Mouse (Mus musculus): ENCODE results near the gene Saa1. TPM values are rescaled to one million over a fixed set of nuclear protein-coding genes. Genes with fewer than 3 reads are reported as not detected.

Saa1 gene
- polyA plus RNA-seq, 1 experiment from 2014 or later: 0.24 TPM

- Histone ChIP-seq H3K4me1 (replicated peaks) (peaks cover 3% of the 10 kb centered on the region), H3K27ac (replicated peaks) (no peak overlapping the region), H3K27me3 (peaks cover 3% of the 10 kb centered on the region; the same call in 1 of the 2 replicates), H3K36me3 (no peaks in the 10 kb centered on the region), H3K4me2 (no peak overlapping the region), H3K9me3 (no peaks in the 10 kb centered on the region), H3K9ac (no peak overlapping the region), H3K4me3 (no peak overlapping the region)
- no peak for ATAC-seq (ENCODE audit: low read depth)
- WGBS: 37% methylated on average over 6 of the region's 6 CpGs
Measured at GRCm38 (mm10) chr7:46714518-46714917, 28.3 kb downstream of the Saa1 start.

GRCm38 (mm10) chr7:46712250-46712649 is 30.5 kb downstream of the Saa1 start:
- WGBS: 77% methylated on average over 6 of the region's 6 CpGs
- H3K4me2 ChIP-seq: no peak overlapping the region
- H3K27ac ChIP-seq (replicated peaks): no peak overlapping the region
- no peak overlapping the region for H3K9ac ChIP-seq
- H3K4me3 ChIP-seq: no peak overlapping the region
- peaks cover 9% of the 10 kb centered on the region for H3K4me1 ChIP-seq (replicated peaks)
- H3K36me3 ChIP-seq: peaks cover 8% of the 10 kb centered on the region; the same call in 1 of the 2 replicates
- no peaks in the 10 kb centered on the region for H3K27me3 ChIP-seq
- ATAC-seq (ENCODE audit: low read depth): no peak
- no peaks in the 10 kb centered on the region for H3K9me3 ChIP-seq

- peak; percentile 97 for ATAC-seq (ENCODE audit: low read depth)
- WGBS: 0% methylated on average over 35 of the region's 38 CpGs
- peaks cover 26% of the 10 kb centered on the region for H3K36me3 ChIP-seq
- H3K27me3 ChIP-seq: no peaks in the 10 kb centered on the region
- peak within 1 kb of the TSS; percentile 59 for H3K4me2 ChIP-seq
- peak within 1 kb of the TSS; percentile 79 for H3K4me3 ChIP-seq
- peaks cover 9% of the 10 kb centered on the region for H3K4me1 ChIP-seq (replicated peaks)
- H3K27ac ChIP-seq (replicated peaks): peak within 1 kb of the TSS; percentile 84
- no peaks in the 10 kb centered on the region for H3K9me3 ChIP-seq
- H3K9ac ChIP-seq: peak within 1 kb of the TSS; percentile 91
Measured at GRCm38 (mm10) chr7:46710390-46710844, 32.4 kb downstream of the Saa1 start, which contains the start of gene Saal1. TSS of gene Saal1 (minus strand) at chr7:46710680.

- Histone ChIP-seq H3K4me3 (no peak overlapping the region), H3K27ac (replicated peaks) (no peak overlapping the region), H3K36me3 (peaks cover 92% of the 10 kb centered on the region), H3K27me3 (no peaks in the 10 kb centered on the region), H3K9me3 (no peaks in the 10 kb centered on the region), H3K4me2 (no peak overlapping the region), H3K9ac (no peak overlapping the region), H3K4me1 (replicated peaks) (no peaks in the 10 kb centered on the region)
- 96% methylated on average over 6 of the region's 6 CpGs for WGBS
- no peak for ATAC-seq (ENCODE audit: low read depth)
Measured at GRCm38 (mm10) chr7:46700521-46701025, 42.2 kb downstream of the Saa1 start.

- 85% methylated on average over 1 of the region's 1 CpGs for WGBS
- no peak for ATAC-seq (ENCODE audit: low read depth)
Measured at GRCm38 (mm10) chr7:46696754-46697153, 46.0 kb downstream of the Saa1 start.

More at GRCm38 (mm10) chr7:46696754-46697153, 46.0 kb downstream of the Saa1 start:
- H3K27me3 ChIP-seq: no peaks in the 10 kb centered on the region
- peaks cover 74% of the 10 kb centered on the region for H3K36me3 ChIP-seq
- no peak overlapping the region for H3K4me3 ChIP-seq
- no peaks in the 10 kb centered on the region for H3K4me1 ChIP-seq (replicated peaks)
- no peak overlapping the region for H3K27ac ChIP-seq (replicated peaks)
- no peak overlapping the region for H3K4me2 ChIP-seq
- no peak overlapping the region for H3K9ac ChIP-seq
- H3K9me3 ChIP-seq: no peaks in the 10 kb centered on the region

Other genes with a start within 250 kb of the Saa1 start
- gene Sergef, start 103.2 kb downstream of the Saa1 start, polyA plus RNA-seq (2015; fragmentation: Nextera tagmentation; extraction: Ambion mirVana): 30.7 and 34.0 TPM in 2 replicates
- 0.60 and 0.83 TPM in 2 replicates for gene Tph1, start 70.4 kb downstream of the Saa1 start, polyA plus RNA-seq (2015; fragmentation: Nextera tagmentation; extraction: Ambion mirVana)
- 14.8 and 15.2 TPM in 2 replicates for gene Saal1, start 32.3 kb downstream of the Saa1 start, polyA plus RNA-seq (2015; fragmentation: Nextera tagmentation; extraction: Ambion mirVana)
- gene Saa3, start 27.3 kb downstream of the Saa1 start, polyA plus RNA-seq (2015; fragmentation: Nextera tagmentation; extraction: Ambion mirVana): 0.21 and 1.3 TPM in 2 replicates
- not detected in 2 replicates for gene Saa4, start 10.4 kb downstream of the Saa1 start, polyA plus RNA-seq (2015; fragmentation: Nextera tagmentation; extraction: Ambion mirVana)
- gene Saa2, start 8.8 kb upstream of the Saa1 start, polyA plus RNA-seq (2015; fragmentation: Nextera tagmentation; extraction: Ambion mirVana): 1.1 TPM in 1 of 2 replicates, not detected in the other
- gene Hps5, start 53.1 kb upstream of the Saa1 start, polyA plus RNA-seq (2015; fragmentation: Nextera tagmentation; extraction: Ambion mirVana): 16.4 TPM in 2 replicates
- 38.2 and 44.4 TPM in 2 replicates for gene Gtf2h1, start 53.1 kb upstream of the Saa1 start, polyA plus RNA-seq (2015; fragmentation: Nextera tagmentation; extraction: Ambion mirVana)
- gene Ldha, start 98.5 kb upstream of the Saa1 start, polyA plus RNA-seq (2015; fragmentation: Nextera tagmentation; extraction: Ambion mirVana): 497 and 572 TPM in 2 replicates
- gene Ldhc, start 118.2 kb upstream of the Saa1 start, polyA plus RNA-seq (2015; fragmentation: Nextera tagmentation; extraction: Ambion mirVana): 0.80 TPM in 1 of 2 replicates, not detected in the other
- 373 and 384 TPM in 2 replicates for gene Tsg101, start 177.0 kb upstream of the Saa1 start, polyA plus RNA-seq (2015; fragmentation: Nextera tagmentation; extraction: Ambion mirVana)
- 5.5 and 7.4 TPM in 2 replicates for gene Uevld, start 215.5 kb upstream of the Saa1 start, polyA plus RNA-seq (2015; fragmentation: Nextera tagmentation; extraction: Ambion mirVana)
- not detected in 2 replicates for gene Gm9999, start 240.6 kb upstream of the Saa1 start, polyA plus RNA-seq (2015; fragmentation: Nextera tagmentation; extraction: Ambion mirVana)

Measured in neural tube, embryonic 13.5 days (tissue).